Mouse (Mus musculus): ENCODE data around the gene Fthl17a. TPM values are rescaled to one million over a fixed set of nuclear protein-coding genes. Genes with fewer than 3 reads are reported as not detected.

The Fthl17a gene
- polyA plus RNA-seq (2015; fragmentation: Nextera tagmentation; extraction: Ambion mirVana), result not detected in 2 replicates

GRCm38 (mm10) chrX:85249379-85249778 lies at the start of gene Fthl17a:
TSS of gene Fthl17a (plus strand) at chrX:85249679.
- H3K4me1 ChIP-seq (replicated peaks; ENCODE audit: control insufficient read depth, insufficient read depth, low read length), result no peaks in the 10 kb centered on the region
- no peaks in the 10 kb centered on the region for H3K27me3 ChIP-seq (replicated peaks; ENCODE audit: control insufficient read depth, insufficient read depth, low read length)
- no peak within 1 kb of the TSS for H3K4me3 ChIP-seq (ENCODE audit: low read depth, low read length)
- H3K4me2 ChIP-seq (replicated peaks; ENCODE audit: low read depth), result no peak within 1 kb of the TSS
- no peak within 1 kb of the TSS for H3K9ac ChIP-seq (ENCODE audit: low read depth, low read length)
- WGBS, result 79% methylated on average over 2 of the region's 2 CpGs
- TF ChIP-seq CTCF (IDR thresholded peaks at IDR 0.05; ENCODE audit: low read depth), result no peak
- H3K9me3 ChIP-seq (ENCODE audit: control insufficient read depth), result no peaks in the 10 kb centered on the region
- H3K36me3 ChIP-seq (ENCODE audit: control insufficient read depth, insufficient read depth), result no peaks in the 10 kb centered on the region
- no peak for ATAC-seq
- no peak within 1 kb of the TSS for H3K27ac ChIP-seq (ENCODE audit: low read depth, low read length)

DNA sequence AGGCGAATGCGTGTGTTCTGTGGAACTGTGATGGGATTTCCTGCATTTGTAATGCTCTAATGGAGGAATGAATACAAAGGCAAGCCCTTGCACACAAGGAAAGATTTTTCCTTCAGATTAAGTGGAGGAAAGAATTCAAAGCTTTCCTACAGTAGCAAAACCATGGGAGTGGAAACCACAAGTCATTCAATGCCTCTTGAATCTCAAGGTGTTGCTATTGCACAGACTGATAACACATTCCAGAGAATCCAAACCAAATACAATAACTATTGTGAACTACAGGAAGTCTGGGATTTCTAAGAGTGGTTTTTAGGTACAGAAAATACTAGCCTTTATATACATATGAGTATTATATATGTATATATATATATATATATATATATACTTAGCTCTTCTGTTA lies 42.5 kb upstream of the Fthl17a start:
- TF ChIP-seq CTCF (IDR thresholded peaks at IDR 0.05; ENCODE audit: low read depth), result no peak
- no peak overlapping the region for H3K4me3 ChIP-seq (ENCODE audit: low read depth, low read length)
- H3K9me3 ChIP-seq (ENCODE audit: control insufficient read depth), result no peaks in the 10 kb centered on the region
- H3K4me1 ChIP-seq (replicated peaks; ENCODE audit: control insufficient read depth, insufficient read depth, low read length), result no peaks in the 10 kb centered on the region
- no peak overlapping the region for H3K9ac ChIP-seq (ENCODE audit: low read depth, low read length)
- H3K27me3 ChIP-seq (replicated peaks; ENCODE audit: control insufficient read depth, insufficient read depth, low read length), result no peaks in the 10 kb centered on the region
- 90% methylated on average over 2 of the region's 2 CpGs for WGBS
- no peak overlapping the region for H3K4me2 ChIP-seq (replicated peaks; ENCODE audit: low read depth)
- no peak overlapping the region for H3K27ac ChIP-seq (ENCODE audit: low read depth, low read length)
- no peaks in the 10 kb centered on the region for H3K36me3 ChIP-seq (ENCODE audit: control insufficient read depth, insufficient read depth)
- no peak for ATAC-seq

GRCm38 (mm10) chrX:85226883-85227282 lies 22.6 kb upstream of the Fthl17a start:
- Histone ChIP-seq H3K36me3 (ENCODE audit: control insufficient read depth, insufficient read depth) (no peaks in the 10 kb centered on the region), H3K27ac (ENCODE audit: low read depth, low read length) (no peak overlapping the region), H3K4me2 (replicated peaks; ENCODE audit: low read depth) (no peak overlapping the region), H3K9me3 (ENCODE audit: control insufficient read depth) (no peaks in the 10 kb centered on the region), H3K9ac (ENCODE audit: low read depth, low read length) (no peak overlapping the region), H3K4me3 (ENCODE audit: low read depth, low read length) (no peak overlapping the region), H3K4me1 (replicated peaks; ENCODE audit: control insufficient read depth, insufficient read depth, low read length) (no peaks in the 10 kb centered on the region), H3K27me3 (replicated peaks; ENCODE audit: control insufficient read depth, insufficient read depth, low read length) (no peaks in the 10 kb centered on the region)
- ATAC-seq, result no peak
- TF ChIP-seq CTCF (IDR thresholded peaks at IDR 0.05; ENCODE audit: low read depth), result no peak

GRCm38 (mm10) chrX:85271821-85272220 lies 22.3 kb downstream of the Fthl17a start:
- no peaks in the 10 kb centered on the region for H3K9me3 ChIP-seq (ENCODE audit: control insufficient read depth)
- no peak overlapping the region for H3K4me3 ChIP-seq (ENCODE audit: low read depth, low read length)
- H3K4me2 ChIP-seq (replicated peaks; ENCODE audit: low read depth), result peak overlapping the region; percentile 48
- H3K9ac ChIP-seq (ENCODE audit: low read depth, low read length), result no peak overlapping the region
- no peak for TF ChIP-seq CTCF (IDR thresholded peaks at IDR 0.05; ENCODE audit: low read depth)
- 43% methylated on average over 8 of the region's 8 CpGs for WGBS
- no peaks in the 10 kb centered on the region for H3K27me3 ChIP-seq (replicated peaks; ENCODE audit: control insufficient read depth, insufficient read depth, low read length)
- ATAC-seq, result no peak
- no peak overlapping the region for H3K27ac ChIP-seq (ENCODE audit: low read depth, low read length)
- no peaks in the 10 kb centered on the region for H3K4me1 ChIP-seq (replicated peaks; ENCODE audit: control insufficient read depth, insufficient read depth, low read length)
- H3K36me3 ChIP-seq (ENCODE audit: control insufficient read depth, insufficient read depth), result no peaks in the 10 kb centered on the region

GRCm38 (mm10) chrX:85272296-85272695 lies 22.8 kb downstream of the Fthl17a start:
- 38% methylated on average over 6 of the region's 6 CpGs for WGBS
- no peak for TF ChIP-seq CTCF (IDR thresholded peaks at IDR 0.05; ENCODE audit: low read depth)
- Histone ChIP-seq H3K36me3 (ENCODE audit: control insufficient read depth, insufficient read depth) (no peaks in the 10 kb centered on the region), H3K27ac (ENCODE audit: low read depth, low read length) (no peak overlapping the region), H3K4me3 (ENCODE audit: low read depth, low read length) (no peak overlapping the region), H3K4me1 (replicated peaks; ENCODE audit: control insufficient read depth, insufficient read depth, low read length) (no peaks in the 10 kb centered on the region), H3K9me3 (ENCODE audit: control insufficient read depth) (no peaks in the 10 kb centered on the region), H3K27me3 (replicated peaks; ENCODE audit: control insufficient read depth, insufficient read depth, low read length) (no peaks in the 10 kb centered on the region), H3K4me2 (replicated peaks; ENCODE audit: low read depth) (peak overlapping the region; percentile 48), H3K9ac (ENCODE audit: low read depth, low read length) (no peak overlapping the region)
- peak; percentile 51; the same call in 1 of the 2 replicates for ATAC-seq

DNA sequence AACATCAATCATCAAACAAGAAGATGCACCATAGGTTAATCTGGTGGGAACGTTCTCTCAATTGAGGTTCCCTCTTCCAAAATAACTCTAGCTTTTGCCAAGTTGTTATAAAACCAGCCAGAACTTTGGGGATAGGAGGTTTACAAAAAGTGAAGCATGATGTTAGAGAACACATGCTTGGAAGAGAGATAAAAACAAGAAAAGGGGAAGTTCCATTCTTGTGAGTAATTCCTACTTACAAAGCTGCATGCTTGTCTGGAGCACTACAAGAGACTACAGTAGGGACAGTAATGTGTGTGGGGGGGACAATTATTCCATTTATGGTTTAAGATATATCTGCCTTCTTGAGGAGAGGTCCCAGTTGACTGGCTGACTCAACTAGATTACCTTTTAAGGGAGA lies 40.4 kb downstream of the Fthl17a start:
- Histone ChIP-seq H3K27me3 (replicated peaks; ENCODE audit: control insufficient read depth, insufficient read depth, low read length) (no peaks in the 10 kb centered on the region), H3K9ac (ENCODE audit: low read depth, low read length) (no peak overlapping the region), H3K4me1 (replicated peaks; ENCODE audit: control insufficient read depth, insufficient read depth, low read length) (no peaks in the 10 kb centered on the region), H3K27ac (ENCODE audit: low read depth, low read length) (no peak overlapping the region), H3K4me2 (replicated peaks; ENCODE audit: low read depth) (no peak overlapping the region), H3K9me3 (ENCODE audit: control insufficient read depth) (no peaks in the 10 kb centered on the region), H3K4me3 (ENCODE audit: low read depth, low read length) (no peak overlapping the region), H3K36me3 (ENCODE audit: control insufficient read depth, insufficient read depth) (no peaks in the 10 kb centered on the region)
- no peak for TF ChIP-seq CTCF (IDR thresholded peaks at IDR 0.05; ENCODE audit: low read depth)
- WGBS, result 75% methylated on average over 1 of the region's 1 CpGs
- no peak for ATAC-seq

GRCm38 (mm10) chrX:85292781-85293180 lies 43.3 kb downstream of the Fthl17a start:
- Histone ChIP-seq H3K36me3 (ENCODE audit: control insufficient read depth, insufficient read depth) (no peaks in the 10 kb centered on the region), H3K27me3 (replicated peaks; ENCODE audit: control insufficient read depth, insufficient read depth, low read length) (no peaks in the 10 kb centered on the region), H3K9me3 (ENCODE audit: control insufficient read depth) (no peaks in the 10 kb centered on the region), H3K4me2 (replicated peaks; ENCODE audit: low read depth) (no peak overlapping the region), H3K4me3 (ENCODE audit: low read depth, low read length) (no peak overlapping the region), H3K9ac (ENCODE audit: low read depth, low read length) (no peak overlapping the region), H3K27ac (ENCODE audit: low read depth, low read length) (no peak overlapping the region), H3K4me1 (replicated peaks; ENCODE audit: control insufficient read depth, insufficient read depth, low read length) (no peaks in the 10 kb centered on the region)
- WGBS, result 57% methylated on average over 5 of the region's 5 CpGs
- TF ChIP-seq CTCF (IDR thresholded peaks at IDR 0.05; ENCODE audit: low read depth), result no peak
- no peak for ATAC-seq

All from intestine, postnatal 0 days (tissue).